Mouse (Mus musculus) hindbrain, embryonic 14.5 days (tissue): Measurements from ENCODE around the gene Golga2. TPM values are rescaled to one million over a fixed set of nuclear protein-coding genes. Genes with fewer than 3 reads are reported as not detected.
A peak's percentile ranks its signal among the peaks of the same experiment; 100 is the strongest.

Experiments
- ATAC-seq: fragments of 200-750 bp; cut with Nextera tagmentation; 2 replicates; pipeline ENCODE4 v1.8.0; 2017; ENCODE audit warnings: moderate number of reproducible peaks, mild to moderate bottlenecking, moderate TSS enrichment, moderate library complexity; ENCODE audit not compliant: low FRiP score
- DNase-seq: peaks from one replicate; pipeline ENCODE4 v3.0.0-alpha.2; 2015; ENCODE audit warnings: low spot score
- H3K27ac ChIP-seq: fragments of 300-500 bp; sonication (generic); 2 replicates; pipeline ENCODE4 v1.5.1; 2014; ENCODE audit warnings: mild to moderate bottlenecking, moderate library complexity
- H3K27me3 ChIP-seq: fragments of 300-500 bp; sonication (generic); 2 replicates; pipeline ENCODE4 v1.6.1; 2014; ENCODE audit warnings: mild to moderate bottlenecking, low read length, mixed read lengths; ENCODE audit not compliant: control insufficient read depth, insufficient read depth
- H3K36me3 ChIP-seq: fragments of 300-500 bp; sonication (generic); replicated peaks from 2 replicates; pipeline ENCODE4 v1.6.1; 2014; ENCODE audit not compliant: control insufficient read depth, insufficient read depth
- H3K4me1 ChIP-seq: fragments of 300-500 bp; sonication (generic); replicated peaks from 2 replicates; pipeline ENCODE4 v1.6.1; 2014; ENCODE audit warnings: antibody characterized with exemption, low read length, mixed read lengths; ENCODE audit not compliant: control insufficient read depth, insufficient read depth
- H3K4me2 ChIP-seq: fragments of 300-500 bp; sonication (generic); replicated peaks from 2 replicates; pipeline ENCODE4 v1.6.1; 2014; ENCODE audit warnings: mild to moderate bottlenecking, moderate library complexity
- H3K4me3 ChIP-seq: fragments of 300-500 bp; sonication (generic); replicated peaks from 2 replicates; pipeline ENCODE4 v1.5.1; 2014; ENCODE audit warnings: mild to moderate bottlenecking, low read length
- H3K9ac ChIP-seq: fragments of 300-500 bp; sonication (generic); 2 replicates; pipeline ENCODE4 v1.6.1; 2014
- H3K9me3 ChIP-seq: fragments of 300-500 bp; sonication (generic); 2 replicates; pipeline ENCODE4 v1.6.1; 2016; ENCODE audit warnings: low read length; ENCODE audit not compliant: control insufficient read depth
- WGBS: fragments of 180-500 bp; shearing (Covaris S2); extraction: QIAGEN DNeasy Blood & Tissue Kit; methylation state at CpG from one replicate; pipeline ENCODE4 v1.1.7; 2014; 5-methylcytosine and 5-hydroxymethylcytosine counted together
- polyA plus RNA-seq: library from polyadenylated mRNA; unstranded; fragments of >200 nt; fragmentation: Nextera tagmentation; extraction: Ambion mirVana; gene quantifications from 2 replicates; pipeline ENCODE4 v1.2.1, GENCODE M21; 2014

Gene Golga2
- polyA plus RNA-seq, 1 experiment from 2014 or later, result 26.4 TPM

DNA sequence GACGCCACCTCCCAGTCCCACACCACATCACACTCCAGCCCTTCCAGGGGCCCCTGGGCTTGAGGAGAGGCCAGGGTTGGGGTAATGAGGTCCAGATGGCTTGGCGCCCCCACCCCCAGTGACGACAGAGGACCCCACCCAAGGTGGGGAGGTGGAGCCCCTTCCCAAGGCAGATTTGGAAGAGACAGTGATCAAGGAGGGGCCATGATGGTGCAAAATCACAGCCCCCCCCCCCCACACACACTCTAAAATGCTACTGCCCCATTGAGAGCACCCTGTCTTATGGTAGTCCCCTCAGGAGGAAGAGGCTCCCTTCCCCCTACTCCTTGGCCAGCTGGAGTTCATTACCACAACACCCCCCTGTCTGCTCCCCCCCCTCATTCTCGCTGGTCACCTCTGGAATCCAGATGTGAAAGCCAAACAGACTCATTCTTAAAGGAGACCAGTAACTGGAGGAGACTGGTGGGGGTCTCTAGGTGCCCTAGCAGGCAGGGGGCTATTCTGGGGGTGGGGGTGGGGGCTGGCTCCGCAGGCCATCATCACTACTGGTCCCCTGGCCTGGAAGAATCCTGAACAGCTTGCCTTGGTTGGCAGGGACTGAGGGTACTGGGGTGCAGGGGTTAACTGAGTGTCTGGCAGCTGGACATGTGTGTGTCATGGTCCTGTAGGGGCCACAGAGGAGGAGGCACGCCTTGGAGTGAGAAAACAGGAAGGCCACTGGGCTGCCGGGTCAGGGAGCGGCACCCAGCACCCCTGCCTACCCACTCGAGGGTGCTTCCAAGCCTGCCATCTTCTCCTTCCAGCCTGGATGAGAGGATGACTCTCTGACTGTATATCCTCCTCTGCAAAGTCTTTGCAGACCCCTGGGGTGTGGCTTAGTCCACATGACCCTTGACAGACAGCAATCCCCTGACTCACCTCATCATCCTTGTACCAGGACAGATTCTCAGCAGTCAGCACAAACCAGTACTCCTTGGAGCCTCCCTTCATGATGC is 32.7 kb downstream of the Golga2 start:
- DNase-seq (no peak), ATAC-seq (no peak)
- Histone ChIP-seq H3K9me3 (no peaks in the 10 kb centered on the region), H3K27ac (no peak overlapping the region), H3K9ac (0 out of 2 replicates have a peak overlapping the region, but pooled peaks have one; percentile 20), H3K27me3 (peaks cover 2% of the 10 kb centered on the region; the same call in 1 of the 2 replicates), H3K4me3 (no peak overlapping the region), H3K4me2 (no peak overlapping the region), H3K36me3 (peaks cover 50% of the 10 kb centered on the region), H3K4me1 (peaks cover 28% of the 10 kb centered on the region)
- 59% methylated on average over 9 of the region's 9 CpGs for WGBS

- Histone ChIP-seq H3K27me3 (no peaks in the 10 kb centered on the region), H3K4me2 (no peak overlapping the region), H3K4me1 (peaks cover 28% of the 10 kb centered on the region), H3K9ac (no peak overlapping the region), H3K9me3 (no peaks in the 10 kb centered on the region), H3K4me3 (no peak overlapping the region), H3K27ac (no peak overlapping the region), H3K36me3 (peaks cover 50% of the 10 kb centered on the region)
- ATAC-seq (no peak), DNase-seq (no peak)
- 70% methylated on average over 11 of the region's 11 CpGs for WGBS
Observed at GRCm38 (mm10) chr2:32320721-32321120, 33.5 kb downstream of the Golga2 start.

- no peak overlapping the region for H3K4me2 ChIP-seq
- H3K27ac ChIP-seq, result peak overlapping the region; percentile 89
- 72% methylated on average over 9 of the region's 9 CpGs for WGBS
- H3K9me3 ChIP-seq, result no peaks in the 10 kb centered on the region
- peaks cover 28% of the 10 kb centered on the region for H3K4me1 ChIP-seq
- no peak for DNase-seq
- no peak overlapping the region for H3K4me3 ChIP-seq
- H3K36me3 ChIP-seq, result peaks cover 50% of the 10 kb centered on the region
- no peak overlapping the region for H3K9ac ChIP-seq
- H3K27me3 ChIP-seq, result no peaks in the 10 kb centered on the region
- ATAC-seq, result no peak
Observed at GRCm38 (mm10) chr2:32321591-32322298, 34.6 kb downstream of the Golga2 start.

- H3K4me2 ChIP-seq, result peak overlapping the region; percentile 17
- H3K9ac ChIP-seq, result peak overlapping the region; percentile 32
- WGBS, result 37% methylated on average over 7 of the region's 7 CpGs
- peak; percentile 84 for ATAC-seq
- H3K4me3 ChIP-seq, result no peak overlapping the region
- H3K9me3 ChIP-seq, result no peaks in the 10 kb centered on the region
- peak overlapping the region; percentile 89 for H3K27ac ChIP-seq
- H3K36me3 ChIP-seq, result peaks cover 47% of the 10 kb centered on the region
- no peaks in the 10 kb centered on the region for H3K27me3 ChIP-seq
- DNase-seq, result peak; percentile 76
- peaks cover 25% of the 10 kb centered on the region for H3K4me1 ChIP-seq
Observed at GRCm38 (mm10) chr2:32322754-32323741, 35.9 kb downstream of the Golga2 start.

DNA sequence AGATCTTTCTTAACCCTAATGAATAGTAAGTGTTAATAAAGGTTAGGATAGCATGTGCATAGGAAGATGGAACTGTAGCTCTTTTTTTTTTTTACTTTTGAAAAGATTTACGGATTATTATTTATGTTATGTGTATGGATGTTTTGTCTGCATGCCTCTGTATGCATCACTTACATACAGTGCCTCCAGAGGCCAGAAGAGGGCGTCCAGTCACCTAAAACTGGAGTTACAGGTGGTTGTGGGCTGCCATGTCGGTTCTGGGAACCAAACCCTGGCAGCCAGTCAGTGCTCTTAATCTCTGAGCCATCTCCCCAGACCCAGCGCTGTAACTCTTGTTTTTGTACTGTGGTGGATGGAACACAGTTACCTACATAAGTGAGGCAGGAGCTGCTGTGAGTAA is 37.1 kb downstream of the Golga2 start:
- peaks cover 45% of the 10 kb centered on the region for H3K36me3 ChIP-seq
- H3K27me3 ChIP-seq, result no peaks in the 10 kb centered on the region
- H3K4me3 ChIP-seq, result no peak overlapping the region
- no peak for DNase-seq
- H3K27ac ChIP-seq, result peak overlapping the region; percentile 89; the same call in 1 of the 2 replicates
- H3K4me1 ChIP-seq, result peaks cover 18% of the 10 kb centered on the region
- no peak for ATAC-seq
- H3K9ac ChIP-seq, result no peak overlapping the region
- no peak overlapping the region for H3K4me2 ChIP-seq
- 62% methylated on average over 4 of the region's 4 CpGs for WGBS
- no peaks in the 10 kb centered on the region for H3K9me3 ChIP-seq

GRCm38 (mm10) chr2:32325342-32325741 is 38.2 kb downstream of the Golga2 start:
- WGBS, result 75% methylated on average over 7 of the region's 7 CpGs
- H3K27me3 ChIP-seq, result no peaks in the 10 kb centered on the region
- H3K36me3 ChIP-seq, result peaks cover 38% of the 10 kb centered on the region
- ATAC-seq, result no peak
- no peak overlapping the region for H3K27ac ChIP-seq
- H3K4me3 ChIP-seq, result no peak overlapping the region
- peaks cover 18% of the 10 kb centered on the region for H3K4me1 ChIP-seq
- no peak overlapping the region for H3K4me2 ChIP-seq
- no peak for DNase-seq
- H3K9me3 ChIP-seq, result no peaks in the 10 kb centered on the region
- no peak overlapping the region for H3K9ac ChIP-seq

DNA sequence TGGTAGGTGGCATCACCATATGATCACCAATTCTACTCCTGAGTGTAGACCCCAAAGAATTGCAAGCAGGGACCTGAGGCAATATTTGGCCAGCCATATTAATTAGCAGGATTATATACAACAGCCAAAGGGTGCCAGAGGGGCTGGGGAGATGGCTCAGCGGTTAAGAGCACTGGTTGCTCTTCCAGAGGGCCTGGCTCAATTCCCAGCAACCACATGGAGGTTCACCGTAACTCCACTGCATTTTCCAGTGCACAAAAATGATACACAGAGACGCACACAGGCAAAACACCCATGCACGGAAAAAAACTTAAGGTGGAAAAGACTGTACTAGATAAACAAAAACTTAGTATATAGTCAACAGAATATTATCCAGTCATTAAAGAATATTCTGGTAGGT is 40.0 kb downstream of the Golga2 start:
- ATAC-seq (no peak), DNase-seq (no peak)
- 79% methylated on average over 4 of the region's 4 CpGs for WGBS
- Histone ChIP-seq H3K27ac (no peak overlapping the region), H3K9me3 (no peaks in the 10 kb centered on the region), H3K27me3 (no peaks in the 10 kb centered on the region), H3K4me3 (no peak overlapping the region), H3K4me1 (peaks cover 12% of the 10 kb centered on the region), H3K9ac (no peak overlapping the region), H3K36me3 (peaks cover 40% of the 10 kb centered on the region), H3K4me2 (no peak overlapping the region)

- peaks cover 52% of the 10 kb centered on the region for H3K36me3 ChIP-seq
- H3K9me3 ChIP-seq, result no peaks in the 10 kb centered on the region
- H3K27me3 ChIP-seq, result no peaks in the 10 kb centered on the region
- ATAC-seq, result no peak
- no peak overlapping the region for H3K4me2 ChIP-seq
- no peaks in the 10 kb centered on the region; the same call in 1 of the 2 replicates for H3K4me1 ChIP-seq
- H3K9ac ChIP-seq, result no peak overlapping the region
- no peak overlapping the region for H3K27ac ChIP-seq
- WGBS, result 16% methylated on average over 13 of the region's 13 CpGs
- no peak for DNase-seq
- no peak overlapping the region for H3K4me3 ChIP-seq
Observed at GRCm38 (mm10) chr2:32328911-32329460, 41.8 kb downstream of the Golga2 start.
